Mouse (Mus musculus): ENCODE data around the gene Lifr. TPM values are rescaled to one million over a fixed set of nuclear protein-coding genes. Genes with fewer than 3 reads are reported as not detected.

Gene Lifr
- total and polyA plus RNA-seq, 3 experiments, result 16.8 to 62.9 (median 56.2) TPM

DNA sequence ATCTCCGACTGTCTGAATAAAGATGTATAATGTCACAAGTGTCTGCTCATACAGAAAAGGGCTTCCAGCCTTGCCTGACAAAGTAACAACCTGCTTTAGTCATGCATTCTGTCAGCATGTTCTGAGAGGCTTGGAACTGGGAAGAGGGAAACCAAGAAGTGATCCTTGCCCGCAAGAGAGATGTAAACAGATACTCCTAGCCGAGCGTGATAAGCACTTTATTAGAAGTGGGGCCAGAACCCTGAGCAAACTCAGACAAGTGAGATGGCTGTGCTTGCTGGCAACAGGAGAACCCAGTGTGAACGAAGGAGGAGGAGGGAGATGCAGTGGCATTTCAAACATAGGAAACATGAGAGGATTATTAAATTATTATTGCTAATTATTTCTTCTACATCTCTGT lies 14.8 kb downstream of the Lifr start:
- Histone ChIP-seq H3K79me2 (replicated peaks; ENCODE audit: control insufficient read depth, insufficient read depth, low read length) (no peaks in the 10 kb centered on the region), H3K4me1 (ENCODE audit: control insufficient read depth, insufficient read depth, low read length) (no peaks in the 10 kb centered on the region), H3K4me3 (no peak overlapping the region), H3K36me3 (ENCODE audit: control insufficient read depth, insufficient read depth, low read length) (no peaks in the 10 kb centered on the region), H3K27me3 (ENCODE audit: control insufficient read depth, insufficient read depth, low read length) (no peaks in the 10 kb centered on the region), H3K9ac (ENCODE audit: low read depth, low read length) (no peak overlapping the region), H3K27ac (no peak overlapping the region)
- 57% methylated on average over 5 of the region's 5 CpGs for WGBS
- TF ChIP-seq EP300 (IDR thresholded peaks at IDR 0.05; ENCODE audit: insufficient read depth, low read depth, low read length), result no peak
- no peak for TF ChIP-seq CTCF (IDR thresholded peaks at IDR 0.05)
- no peak for TF ChIP-seq POLR2A (IDR thresholded peaks at IDR 0.05; ENCODE audit: insufficient read depth, low read depth, low read length)
- DNase-seq, result no peak
- intact Hi-C loops (cut with DNase I), result no loop called here

DNA sequence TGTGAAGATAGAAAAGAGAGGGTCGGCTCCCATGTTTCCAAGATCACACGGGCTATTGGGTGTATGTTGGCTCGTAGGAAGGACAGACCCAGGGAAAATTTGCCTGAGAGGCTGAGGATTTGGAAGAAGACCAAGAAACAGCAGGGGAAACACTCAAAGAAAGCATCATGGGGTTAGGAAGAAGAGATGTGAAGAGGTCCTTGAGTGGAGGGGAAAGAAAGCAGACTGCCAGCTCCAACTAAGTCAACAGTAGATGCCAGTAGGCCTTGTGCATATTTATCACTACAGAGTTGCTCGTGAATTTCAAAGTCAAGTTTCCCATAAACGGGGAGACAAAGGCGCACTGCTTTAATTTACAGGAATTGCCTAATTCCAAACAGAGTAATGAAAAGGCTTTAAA lies 17.7 kb downstream of the Lifr start:
- no peaks in the 10 kb centered on the region for H3K36me3 ChIP-seq (ENCODE audit: control insufficient read depth, insufficient read depth, low read length)
- H3K79me2 ChIP-seq (replicated peaks; ENCODE audit: control insufficient read depth, insufficient read depth, low read length), result no peaks in the 10 kb centered on the region
- H3K27ac ChIP-seq, result no peak overlapping the region
- TF ChIP-seq CTCF (IDR thresholded peaks at IDR 0.05) (no peak), POLR2A (IDR thresholded peaks at IDR 0.05; ENCODE audit: insufficient read depth, low read depth, low read length) (no peak), EP300 (IDR thresholded peaks at IDR 0.05; ENCODE audit: insufficient read depth, low read depth, low read length) (no peak)
- intact Hi-C loops (cut with DNase I), result no loop called here
- H3K4me3 ChIP-seq, result no peak overlapping the region
- no peaks in the 10 kb centered on the region for H3K27me3 ChIP-seq (ENCODE audit: control insufficient read depth, insufficient read depth, low read length)
- DNase-seq, result no peak
- no peak overlapping the region for H3K9ac ChIP-seq (ENCODE audit: low read depth, low read length)
- 90% methylated on average over 6 of the region's 6 CpGs for WGBS
- no peaks in the 10 kb centered on the region; the same call in 1 of the 2 replicates for H3K4me1 ChIP-seq (ENCODE audit: control insufficient read depth, insufficient read depth, low read length)

DNA sequence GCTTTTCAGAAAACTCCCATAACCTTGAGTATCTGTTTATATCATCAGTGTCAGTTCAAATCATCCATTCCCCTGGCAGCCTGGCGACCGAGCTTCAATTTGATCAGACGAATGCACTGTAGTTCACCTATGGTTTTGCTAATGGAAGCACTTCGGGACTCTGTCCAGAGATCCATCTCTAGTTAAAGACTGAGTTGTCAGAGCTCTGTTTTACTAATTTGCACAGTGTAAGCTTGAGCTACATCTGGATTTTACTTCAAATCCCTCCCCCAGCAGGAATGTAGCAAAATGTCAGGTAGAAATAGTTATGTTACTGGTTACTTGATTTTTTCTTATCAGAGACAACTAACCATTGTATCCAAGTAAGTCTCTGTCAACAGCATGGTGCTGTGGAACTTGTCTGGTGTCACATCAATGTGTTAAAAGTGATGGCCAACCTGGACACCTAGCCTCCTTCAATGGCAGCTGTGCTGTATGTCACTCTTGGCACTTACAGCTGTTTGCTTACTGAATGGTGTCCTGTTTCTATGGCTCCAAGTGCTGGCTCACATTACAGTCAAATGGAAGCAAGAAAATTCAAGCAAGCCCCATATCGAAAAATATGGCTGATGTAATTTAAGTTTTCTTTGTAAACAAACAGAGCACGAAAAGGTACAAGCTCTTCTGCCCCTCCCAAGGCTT lies 22.0 kb downstream of the Lifr start:
- no peak for TF ChIP-seq CTCF (IDR thresholded peaks at IDR 0.05)
- TF ChIP-seq POLR2A (IDR thresholded peaks at IDR 0.05; ENCODE audit: insufficient read depth, low read depth, low read length), result no peak
- TF ChIP-seq EP300 (IDR thresholded peaks at IDR 0.05; ENCODE audit: insufficient read depth, low read depth, low read length), result no peak
- Histone ChIP-seq H3K9ac (ENCODE audit: low read depth, low read length) (no peak overlapping the region), H3K79me2 (replicated peaks; ENCODE audit: control insufficient read depth, insufficient read depth, low read length) (no peaks in the 10 kb centered on the region), H3K4me1 (ENCODE audit: control insufficient read depth, insufficient read depth, low read length) (no peaks in the 10 kb centered on the region; the same call in 1 of the 2 replicates), H3K36me3 (ENCODE audit: control insufficient read depth, insufficient read depth, low read length) (no peaks in the 10 kb centered on the region), H3K4me3 (no peak overlapping the region), H3K27me3 (ENCODE audit: control insufficient read depth, insufficient read depth, low read length) (no peaks in the 10 kb centered on the region), H3K27ac (no peak overlapping the region)
- 82% methylated on average over 6 of the region's 6 CpGs for WGBS
- intact Hi-C loops (cut with DNase I), result no loop called here
- no peak for DNase-seq

DNA sequence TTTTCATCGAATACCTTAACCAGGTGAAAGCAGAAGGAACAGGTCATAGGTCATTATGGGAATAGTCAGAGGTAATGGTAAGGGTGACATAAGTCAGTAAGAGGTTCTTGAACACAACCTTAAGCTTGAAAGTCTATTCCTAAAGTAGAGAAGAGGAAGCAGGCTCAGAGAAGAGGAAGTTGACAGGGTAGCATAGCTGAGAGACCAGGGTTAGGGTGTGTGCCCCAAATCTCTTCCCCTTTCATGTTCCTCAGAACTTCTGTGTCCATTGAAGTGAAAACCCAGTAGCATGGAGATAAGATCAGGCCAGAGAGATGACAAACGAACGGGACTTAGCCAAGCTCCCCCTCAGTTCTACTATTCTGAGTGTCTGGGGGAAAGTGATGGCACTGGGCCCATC lies 23.5 kb downstream of the Lifr start:
- Histone ChIP-seq H3K4me1 (ENCODE audit: control insufficient read depth, insufficient read depth, low read length) (no peaks in the 10 kb centered on the region; the same call in 1 of the 2 replicates), H3K27ac (no peak overlapping the region), H3K36me3 (ENCODE audit: control insufficient read depth, insufficient read depth, low read length) (no peaks in the 10 kb centered on the region), H3K4me3 (no peak overlapping the region), H3K9ac (ENCODE audit: low read depth, low read length) (no peak overlapping the region), H3K27me3 (ENCODE audit: control insufficient read depth, insufficient read depth, low read length) (no peaks in the 10 kb centered on the region), H3K79me2 (replicated peaks; ENCODE audit: control insufficient read depth, insufficient read depth, low read length) (no peaks in the 10 kb centered on the region)
- TF ChIP-seq CTCF (IDR thresholded peaks at IDR 0.05), result no peak
- TF ChIP-seq EP300 (IDR thresholded peaks at IDR 0.05; ENCODE audit: insufficient read depth, low read depth, low read length), result no peak
- TF ChIP-seq POLR2A (IDR thresholded peaks at IDR 0.05; ENCODE audit: insufficient read depth, low read depth, low read length), result no peak
- no peak for DNase-seq
- 54% methylated on average over 3 of the region's 3 CpGs for WGBS
- intact Hi-C loops (cut with DNase I), result no loop called here

DNA sequence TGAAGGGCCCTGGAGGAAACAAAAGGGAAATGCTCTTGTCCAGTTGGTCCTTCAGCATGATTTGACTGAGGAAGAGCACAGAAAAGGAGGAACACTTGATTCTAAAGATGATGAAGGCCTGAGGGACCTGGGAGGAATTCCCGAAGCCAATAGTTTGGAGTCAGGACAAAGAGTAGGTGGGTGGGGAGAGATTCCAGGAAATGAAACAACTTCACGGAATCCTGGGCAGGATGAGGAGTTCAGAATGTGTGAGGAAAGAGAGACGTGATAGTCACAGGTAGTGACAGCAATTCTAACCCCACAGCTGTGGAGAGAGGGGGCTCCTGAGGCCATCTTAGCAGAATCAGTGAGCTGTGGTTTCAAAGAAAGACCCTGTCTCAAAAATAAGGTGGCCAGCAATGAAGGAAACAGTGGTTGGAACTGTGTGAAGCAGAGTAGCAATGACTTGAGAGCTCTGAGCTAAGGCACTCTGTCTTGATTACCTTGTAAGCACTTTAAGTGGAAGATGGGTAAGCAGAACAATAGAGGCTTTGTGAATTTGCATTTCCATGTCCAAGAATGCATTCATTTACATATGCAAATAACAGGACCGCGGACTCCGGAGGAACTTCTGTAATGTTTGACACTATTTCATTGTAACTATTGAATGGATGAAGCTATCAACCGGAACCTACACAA lies 25.1 kb downstream of the Lifr start:
- H3K36me3 ChIP-seq (ENCODE audit: control insufficient read depth, insufficient read depth, low read length), result no peaks in the 10 kb centered on the region
- intact Hi-C loops (cut with DNase I), result no loop called here
- H3K27me3 ChIP-seq (ENCODE audit: control insufficient read depth, insufficient read depth, low read length), result no peaks in the 10 kb centered on the region
- no peak for DNase-seq
- no peaks in the 10 kb centered on the region for H3K79me2 ChIP-seq (replicated peaks; ENCODE audit: control insufficient read depth, insufficient read depth, low read length)
- WGBS, result 65% methylated on average over 7 of the region's 7 CpGs
- no peak overlapping the region for H3K27ac ChIP-seq
- H3K4me3 ChIP-seq, result no peak overlapping the region
- H3K4me1 ChIP-seq (ENCODE audit: control insufficient read depth, insufficient read depth, low read length), result no peaks in the 10 kb centered on the region; the same call in 1 of the 2 replicates
- H3K9ac ChIP-seq (ENCODE audit: low read depth, low read length), result no peak overlapping the region
- TF ChIP-seq EP300 (IDR thresholded peaks at IDR 0.05; ENCODE audit: insufficient read depth, low read depth, low read length) (no peak), CTCF (IDR thresholded peaks at IDR 0.05) (no peak), POLR2A (IDR thresholded peaks at IDR 0.05; ENCODE audit: insufficient read depth, low read depth, low read length) (no peak)

DNA sequence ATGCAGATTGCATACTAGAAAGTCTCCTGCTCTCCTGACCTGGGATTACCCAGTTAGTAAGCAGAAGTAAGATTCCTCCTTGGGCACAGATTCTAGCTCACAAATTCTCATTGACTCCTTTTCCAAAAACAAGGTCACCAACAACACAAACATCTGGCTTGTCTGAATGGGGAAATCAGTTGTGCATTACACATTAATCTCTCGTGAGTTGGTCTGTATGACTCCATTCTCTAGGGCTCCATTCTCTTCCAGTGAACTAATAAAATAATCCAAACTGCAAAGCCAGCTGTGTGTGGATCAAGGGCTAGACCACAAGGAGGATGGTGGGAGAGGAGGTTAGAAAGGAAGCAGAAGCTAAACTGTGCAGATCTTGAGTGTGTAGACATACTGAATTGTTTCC lies 25.8 kb downstream of the Lifr start:
- Histone ChIP-seq H3K9ac (ENCODE audit: low read depth, low read length) (no peak overlapping the region), H3K27ac (no peak overlapping the region), H3K4me1 (ENCODE audit: control insufficient read depth, insufficient read depth, low read length) (no peaks in the 10 kb centered on the region; the same call in 1 of the 2 replicates), H3K27me3 (ENCODE audit: control insufficient read depth, insufficient read depth, low read length) (no peaks in the 10 kb centered on the region), H3K4me3 (no peak overlapping the region), H3K79me2 (replicated peaks; ENCODE audit: control insufficient read depth, insufficient read depth, low read length) (no peaks in the 10 kb centered on the region), H3K36me3 (ENCODE audit: control insufficient read depth, insufficient read depth, low read length) (no peaks in the 10 kb centered on the region)
- TF ChIP-seq POLR2A (IDR thresholded peaks at IDR 0.05; ENCODE audit: insufficient read depth, low read depth, low read length) (no peak), EP300 (IDR thresholded peaks at IDR 0.05; ENCODE audit: insufficient read depth, low read depth, low read length) (no peak), CTCF (IDR thresholded peaks at IDR 0.05) (no peak)
- intact Hi-C loops (cut with DNase I), result no loop called here
- no peak for DNase-seq
- 45% methylated on average over 1 of the region's 1 CpGs for WGBS

Data from heart, adult 2 months (tissue).